Mouse (Mus musculus) neural tube, postnatal 0 days (tissue): ENCODE data around the gene Uba7. TPM values are rescaled to one million over a fixed set of nuclear protein-coding genes. Genes with fewer than 3 reads are reported as not detected.

Experiments
- polyA plus RNA-seq: library from polyadenylated mRNA; unstranded; fragments of >200 nt; fragmentation: Nextera tagmentation; extraction: Ambion mirVana; gene quantifications from 2 replicates; pipeline ENCODE4 v1.2.1, GENCODE M21; 2015

Gene Uba7
- polyA plus RNA-seq: 8.6 and 10.5 TPM in 2 replicates

DNA sequence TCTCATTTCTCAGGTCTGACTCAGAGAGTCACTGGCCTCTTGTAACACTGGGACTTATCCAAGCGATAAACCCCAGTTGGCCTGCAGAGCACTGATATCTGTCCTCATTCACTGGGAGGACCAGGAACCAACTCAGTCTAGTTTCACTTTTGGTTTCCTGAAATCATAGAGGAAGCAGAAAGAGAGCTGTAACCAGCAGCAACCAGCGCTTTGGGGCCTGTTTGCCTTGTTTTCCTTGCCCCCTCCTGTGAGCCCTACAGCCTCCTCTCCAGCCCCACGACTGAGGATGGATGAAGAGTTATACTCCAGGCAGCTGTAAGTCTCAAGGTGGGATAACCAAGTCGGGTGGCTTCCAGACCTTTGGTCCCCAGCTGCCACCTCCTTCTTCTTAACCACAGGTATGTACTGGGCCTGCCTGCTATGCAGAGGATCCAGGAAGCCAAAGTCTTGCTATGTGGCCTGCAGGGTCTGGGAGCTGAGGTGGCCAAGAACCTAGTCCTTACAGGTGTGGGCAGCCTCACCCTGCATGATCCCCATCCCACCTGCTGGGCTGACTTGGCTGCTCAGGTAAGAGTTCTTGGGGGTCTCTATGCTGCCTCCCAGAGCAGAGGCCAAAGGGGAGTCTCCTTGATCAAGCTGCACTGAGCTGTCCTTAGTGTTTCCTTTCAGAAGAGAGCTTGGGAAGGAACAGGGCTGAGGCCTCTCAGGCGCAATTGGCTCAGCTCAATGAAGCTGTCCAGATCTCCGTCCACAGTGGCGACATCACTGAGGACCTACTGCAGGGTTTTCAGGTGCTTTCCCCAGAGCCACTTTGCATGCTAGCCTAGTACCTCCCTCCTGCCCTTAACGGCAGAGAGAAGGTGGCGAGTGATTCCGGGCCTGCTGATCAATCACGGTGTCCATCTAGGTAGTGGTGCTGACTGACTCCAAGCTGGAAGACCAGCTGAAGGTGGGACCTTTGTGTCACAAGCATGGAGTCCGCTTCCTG, at the start of gene Uba7:
Uba7 (plus strand) TSS at position 107 of the 988 bp plus-strand sequence.

GRCm38 (mm10) chr9:107928169-107928568, 47.1 kb upstream of the Uba7 start, which contains the start of gene Actl11:
Actl11 (plus strand) TSS chr9:107928469.

DNA sequence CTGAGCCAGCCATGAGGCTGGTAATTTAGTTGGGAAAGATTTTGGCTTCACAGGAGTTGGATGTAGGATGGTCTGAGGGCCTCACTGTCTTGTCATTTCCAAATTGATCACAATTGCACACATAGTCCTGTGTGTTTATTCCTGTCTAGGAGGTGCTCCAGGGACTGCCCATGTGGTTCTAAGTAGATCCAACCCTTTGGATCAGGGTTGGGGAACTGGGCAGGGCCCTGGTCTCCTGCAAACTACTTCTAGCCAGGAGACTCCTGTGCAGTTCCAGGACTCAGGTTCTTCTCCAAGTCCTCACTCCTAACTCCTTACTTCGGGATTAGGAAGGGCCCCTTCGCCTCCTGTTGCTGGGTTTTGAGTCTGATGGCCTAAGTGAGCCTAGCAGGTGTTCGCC, 39.9 kb upstream of the Uba7 start, which contains the start of gene Camkv:
Camkv (plus strand) TSS at position 301 of the 400 bp plus-strand sequence.

DNA sequence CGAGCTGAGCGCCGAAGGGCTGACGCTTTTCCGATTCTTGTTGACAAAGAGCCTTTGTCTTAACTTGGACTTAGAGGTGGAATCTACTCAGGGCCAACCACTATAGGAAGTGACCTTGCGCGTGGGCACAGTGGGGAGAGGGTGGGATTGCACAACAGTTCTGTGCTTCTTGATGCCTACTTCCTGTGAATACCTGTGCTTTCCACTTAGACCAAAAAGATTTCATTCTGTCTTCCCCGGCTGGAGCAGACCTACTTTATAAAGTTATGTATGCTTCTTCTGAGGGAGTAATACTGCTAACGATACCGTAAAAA, 25.4 kb upstream of the Uba7 start, which contains the start of gene Traip:
Traip (plus strand) TSS at position 215 of the 314 bp plus-strand sequence.

DNA sequence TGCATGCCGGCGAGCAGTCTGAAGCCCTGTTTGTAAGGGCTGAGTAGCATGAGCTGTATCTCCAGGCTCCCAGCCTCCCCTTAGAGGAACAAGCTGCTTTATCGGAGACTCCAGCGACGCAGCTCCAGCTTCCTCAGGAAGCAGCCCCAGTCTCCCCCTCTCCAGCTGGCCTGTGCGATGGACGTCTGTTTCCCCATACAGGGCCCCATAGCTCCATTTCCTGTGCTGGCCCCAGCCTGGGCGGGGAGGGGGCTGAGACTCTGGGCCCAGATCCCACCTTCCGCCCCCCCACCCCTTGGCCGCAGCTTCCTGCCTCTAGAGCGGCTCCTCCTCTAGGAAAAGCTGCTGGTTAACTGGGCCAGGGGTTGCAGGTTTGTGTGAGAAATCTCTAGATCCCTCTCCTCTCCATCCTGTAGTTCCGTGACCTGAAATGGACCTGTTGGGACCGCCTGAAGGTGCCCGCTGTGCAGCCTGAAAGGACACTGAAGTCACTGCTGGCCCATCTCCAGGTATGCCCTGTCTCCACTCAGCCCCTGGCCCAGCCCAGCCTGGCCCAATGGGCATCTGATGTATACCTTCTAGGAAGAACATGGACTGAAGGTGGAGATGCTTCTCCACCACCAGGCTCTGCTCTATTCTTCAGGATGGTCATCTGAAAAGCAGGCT, 7.5 kb downstream of the Uba7 start, which contains the start of gene Gm20661:
Gm20661 (plus strand) TSS at position 378 of the 666 bp plus-strand sequence.

DNA sequence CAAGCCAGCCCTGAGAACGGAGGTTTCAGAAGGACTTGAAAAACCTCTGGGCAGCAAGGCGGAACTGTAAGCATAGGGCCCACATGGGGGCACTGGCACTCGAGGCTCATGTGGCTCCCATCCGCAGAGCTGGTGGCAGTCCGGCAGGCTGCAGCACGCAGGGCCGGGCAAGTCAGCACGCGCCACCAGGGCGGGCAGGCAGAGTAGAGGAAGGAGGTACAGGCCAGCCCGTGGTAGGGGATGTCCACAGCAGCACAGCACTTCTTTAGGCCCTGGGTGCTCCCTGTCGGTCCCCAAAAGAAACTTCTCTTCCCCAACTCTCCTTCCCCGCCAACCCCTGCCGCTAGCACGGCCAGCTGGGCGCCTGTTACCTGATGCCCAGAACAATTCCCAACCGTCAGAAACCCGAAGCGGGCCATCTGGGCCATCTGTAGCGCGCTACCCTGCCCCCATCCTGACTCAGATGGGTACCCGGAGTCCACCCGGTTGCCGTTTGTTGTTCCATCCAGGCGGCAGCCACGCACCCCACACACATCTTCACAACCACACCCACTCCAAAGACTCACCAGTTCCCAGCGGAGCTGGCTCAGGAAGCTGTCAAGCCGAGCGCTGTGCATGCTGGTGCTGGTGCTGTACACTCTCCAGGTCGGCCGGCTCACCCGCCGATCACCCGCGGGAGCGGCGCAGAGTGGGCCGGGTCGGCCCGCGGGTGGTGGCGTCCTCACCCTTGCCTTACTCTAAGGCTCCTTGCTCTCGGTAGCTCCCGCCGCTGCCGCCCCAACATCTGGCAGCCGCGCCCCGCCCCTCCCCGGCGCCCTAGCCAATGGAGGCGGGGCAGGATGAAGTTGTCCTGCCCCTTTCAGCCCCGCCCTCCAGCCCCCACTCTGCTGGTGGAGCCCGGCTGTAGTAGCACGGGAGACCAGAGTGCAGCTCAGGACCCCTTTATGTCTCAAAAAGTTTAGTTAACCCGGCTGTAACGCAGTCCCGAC, 10.1 kb downstream of the Uba7 start, which contains the start of gene Inka1:
Inka1 (minus strand) TSS at position 749 of the 989 bp plus-strand sequence.

GRCm38 (mm10) chr9:107992197-107992596, 16.9 kb downstream of the Uba7 start, which contains the start of gene Cdhr4:
Cdhr4 (plus strand) TSS chr9:107992497.

DNA sequence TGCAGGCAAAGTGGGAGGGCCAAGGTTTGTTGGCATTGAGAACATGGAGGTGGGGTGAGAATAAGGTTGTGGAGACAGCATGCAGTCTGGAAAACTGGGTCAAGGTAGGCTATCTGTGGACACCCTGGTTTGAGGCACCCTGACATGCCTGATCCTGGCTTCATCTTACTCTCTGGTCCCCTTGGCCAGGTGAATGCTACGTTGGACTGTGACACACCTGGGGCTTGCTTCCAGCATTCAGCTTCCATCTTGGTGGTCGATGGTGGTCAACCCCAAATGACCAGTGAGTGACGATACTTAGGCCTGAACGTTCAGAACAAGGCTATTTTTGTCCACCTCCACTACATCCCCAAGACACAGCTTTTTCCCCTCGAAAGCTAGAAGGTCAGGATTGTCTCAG, 20.7 kb downstream of the Uba7 start, which contains the start of gene Gm20662:
Gm20662 (plus strand) TSS at position 301 of the 400 bp plus-strand sequence.

DNA sequence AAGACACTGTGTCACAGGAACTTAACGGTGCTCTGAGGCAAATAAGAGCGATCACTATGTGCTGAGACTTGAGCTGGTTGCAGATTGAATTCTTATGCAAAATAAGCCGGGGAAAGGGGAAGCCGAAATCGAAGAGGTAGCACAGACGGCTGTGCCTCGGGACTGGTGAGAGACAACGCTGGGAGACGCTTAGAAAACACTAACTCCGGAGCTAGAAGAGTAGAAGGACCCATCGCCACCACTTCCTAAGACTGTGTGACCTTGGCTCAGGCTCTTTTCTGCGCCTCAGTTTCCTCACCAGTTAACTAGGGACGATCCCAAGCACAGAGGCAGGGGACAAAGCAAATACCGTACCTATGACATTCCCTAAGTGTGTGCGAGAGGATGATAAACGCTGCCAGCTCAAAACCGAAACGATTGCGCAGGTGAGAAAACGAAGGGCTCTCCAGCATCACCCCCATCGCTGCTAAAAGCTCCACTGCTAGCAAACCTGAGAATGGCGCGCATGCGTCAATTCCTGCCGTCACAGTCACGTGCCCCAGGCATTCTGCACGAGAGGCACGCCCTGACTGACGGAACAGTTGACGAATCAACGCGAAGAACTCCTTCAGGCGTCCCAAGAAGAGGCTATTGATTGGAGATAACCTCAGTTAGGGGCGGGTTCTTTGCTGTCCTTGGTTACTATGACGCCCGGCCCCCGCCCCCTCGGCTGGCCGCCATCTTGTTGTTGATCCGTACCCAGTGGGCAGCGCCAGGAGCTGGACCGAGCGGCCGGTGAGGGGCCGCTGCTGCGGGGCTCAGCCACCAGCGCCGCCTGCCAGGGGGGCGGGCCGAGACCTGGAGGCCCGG, 26.8 kb downstream of the Uba7 start, which contains the start of gene Ip6k1:
Ip6k1 (plus strand) TSS at position 580 of the 849 bp plus-strand sequence.

Other genes with a start within 250 kb of the Uba7 start
- gene Rbm5, start 204.5 kb upstream of the Uba7 start, polyA plus RNA-seq: 136 and 143 TPM in 2 replicates
- gene Rbm6, start 102.3 kb upstream of the Uba7 start, polyA plus RNA-seq: 50.8 and 55.7 TPM in 2 replicates
- gene Mon1a, start 87.4 kb upstream of the Uba7 start, polyA plus RNA-seq: 13.8 and 15.2 TPM in 2 replicates
- gene Mst1r, start 68.6 kb upstream of the Uba7 start, polyA plus RNA-seq: 1.4 and 1.6 TPM in 2 replicates
- not detected in 2 replicates for gene Actl11, start 47.0 kb upstream of the Uba7 start, polyA plus RNA-seq
- gene Camkv, start 39.8 kb upstream of the Uba7 start, polyA plus RNA-seq: 83.3 and 101 TPM in 2 replicates
- 5.1 and 7.6 TPM in 2 replicates for gene Traip, start 25.4 kb upstream of the Uba7 start, polyA plus RNA-seq
- 0.36 and 0.93 TPM in 2 replicates for gene Gm20661, start 7.6 kb downstream of the Uba7 start, polyA plus RNA-seq
- 19.8 and 20.4 TPM in 2 replicates for gene Inka1, start 10.4 kb downstream of the Uba7 start, polyA plus RNA-seq
- gene Cdhr4, start 17.0 kb downstream of the Uba7 start, polyA plus RNA-seq: 1.2 and 2.5 TPM in 2 replicates
- 0.74 and 0.92 TPM in 2 replicates for gene Gm20662, start 20.8 kb downstream of the Uba7 start, polyA plus RNA-seq
- 76.1 and 83.1 TPM in 2 replicates for gene Ip6k1, start 27.0 kb downstream of the Uba7 start, polyA plus RNA-seq
- 21.2 and 23.7 TPM in 2 replicates for gene Gmppb, start 73.7 kb downstream of the Uba7 start, polyA plus RNA-seq
- 1.9 and 2.3 TPM in 2 replicates for gene Amigo3, start 77.7 kb downstream of the Uba7 start, polyA plus RNA-seq
- gene Mst1, start 104.9 kb downstream of the Uba7 start, polyA plus RNA-seq: 0.25 TPM in 1 of 2 replicates, not detected in the other
- 32.1 and 42.2 TPM in 2 replicates for gene Rnf123, start 107.8 kb downstream of the Uba7 start, polyA plus RNA-seq
- 43.7 and 50.4 TPM in 2 replicates for gene Apeh, start 119.1 kb downstream of the Uba7 start, polyA plus RNA-seq
- gene Bsn, start 214.9 kb downstream of the Uba7 start, polyA plus RNA-seq: 8.2 and 11.6 TPM in 2 replicates